Mouse (Mus musculus): ENCODE results near the gene Wnt3a. TPM values are rescaled to one million over a fixed set of nuclear protein-coding genes. Genes with fewer than 3 reads are reported as not detected.
"Not testable (repeated sequence)": the region's sequence is repeated elsewhere in the genome, so short reads cannot be mapped to it uniquely, and the experiment has no call there.

Wnt3a gene
- polyA plus RNA-seq, 1 experiment from 2014 or later: 2.2 TPM

GRCm38 (mm10) chr11:59225167-59225566, 65.4 kb downstream of the Wnt3a start:
- H3K27me3 ChIP-seq: no peaks in the 10 kb centered on the region
- H3K27ac ChIP-seq (replicated peaks): no peak overlapping the region
- no peak overlapping the region for H3K4me2 ChIP-seq (replicated peaks)
- H3K36me3 ChIP-seq: 0 out of 2 replicates have a peak, but pooled peaks cover 5% of the 10 kb centered on the region
- peaks cover 63% of the 10 kb centered on the region for H3K4me1 ChIP-seq
- WGBS: 88% methylated on average over 2 of the region's 2 CpGs
- no peak for ATAC-seq (replicated peaks)
- 0 out of 2 replicates have a peak overlapping the region, but pooled peaks have one; percentile 4 for H3K9ac ChIP-seq (replicated peaks)
- H3K4me3 ChIP-seq: no peak overlapping the region
- no peaks in the 10 kb centered on the region for H3K9me3 ChIP-seq

GRCm38 (mm10) chr11:59224470-59224869, 66.1 kb downstream of the Wnt3a start:
- no peaks in the 10 kb centered on the region for H3K9me3 ChIP-seq
- H3K4me1 ChIP-seq: peaks cover 63% of the 10 kb centered on the region

GRCm38 (mm10) chr11:59224025-59224424, 66.5 kb downstream of the Wnt3a start:
- no peaks in the 10 kb centered on the region for H3K9me3 ChIP-seq
- no peak for ATAC-seq (replicated peaks)
- 0 out of 2 replicates have a peak, but pooled peaks cover 5% of the 10 kb centered on the region for H3K36me3 ChIP-seq
- no peak overlapping the region for H3K27ac ChIP-seq (replicated peaks)
- peaks cover 63% of the 10 kb centered on the region for H3K4me1 ChIP-seq
- no peak overlapping the region for H3K9ac ChIP-seq (replicated peaks)
- H3K4me3 ChIP-seq: no peak overlapping the region
- H3K27me3 ChIP-seq: no peaks in the 10 kb centered on the region
- 98% methylated on average over 3 of the region's 3 CpGs for WGBS
- no peak overlapping the region for H3K4me2 ChIP-seq (replicated peaks)

More at GRCm38 (mm10) chr11:59224470-59224869, 66.1 kb downstream of the Wnt3a start:
- ATAC-seq (replicated peaks): no peak
- Histone ChIP-seq H3K4me3 (no peak overlapping the region), H3K9ac (replicated peaks) (no peak overlapping the region), H3K27me3 (no peaks in the 10 kb centered on the region), H3K4me2 (replicated peaks) (no peak overlapping the region), H3K36me3 (0 out of 2 replicates have a peak, but pooled peaks cover 5% of the 10 kb centered on the region), H3K27ac (replicated peaks) (no peak overlapping the region)
- WGBS: 72% methylated on average over 2 of the region's 2 CpGs

- Histone ChIP-seq H3K27ac (replicated peaks) (no peak overlapping the region), H3K36me3 (0 out of 2 replicates have a peak, but pooled peaks cover 5% of the 10 kb centered on the region), H3K4me2 (replicated peaks) (no peak overlapping the region), H3K4me1 (peaks cover 62% of the 10 kb centered on the region), H3K9ac (replicated peaks) (no peak overlapping the region), H3K4me3 (no peak overlapping the region), H3K27me3 (no peaks in the 10 kb centered on the region), H3K9me3 (no peaks in the 10 kb centered on the region)
- WGBS: 91% methylated on average over 4 of the region's 4 CpGs
- ATAC-seq (replicated peaks): no peak
These were observed 68.2 kb downstream of the Wnt3a start for GRCm38 (mm10) chr11:59222306-59222705.

- Histone ChIP-seq H3K4me1 (peaks cover 56% of the 10 kb centered on the region), H3K4me2 (replicated peaks) (no peak overlapping the region), H3K4me3 (no peak overlapping the region), H3K9ac (replicated peaks) (no peak overlapping the region), H3K27ac (replicated peaks) (no peak overlapping the region), H3K9me3 (no peaks in the 10 kb centered on the region), H3K36me3 (0 out of 2 replicates have a peak, but pooled peaks cover 5% of the 10 kb centered on the region), H3K27me3 (no peaks in the 10 kb centered on the region)
- no peak for ATAC-seq (replicated peaks)
These were observed 68.9 kb downstream of the Wnt3a start for GRCm38 (mm10) chr11:59221604-59222003.

GRCm38 (mm10) chr11:59219064-59219463, 71.5 kb downstream of the Wnt3a start:
- Histone ChIP-seq H3K9me3 (no peaks in the 10 kb centered on the region), H3K4me3 (no peak overlapping the region), H3K36me3 (0 out of 2 replicates have a peak, but pooled peaks cover 5% of the 10 kb centered on the region), H3K27ac (replicated peaks) (no peak overlapping the region), H3K4me1 (peaks cover 33% of the 10 kb centered on the region), H3K27me3 (no peaks in the 10 kb centered on the region), H3K9ac (replicated peaks) (no peak overlapping the region), H3K4me2 (replicated peaks) (no peak overlapping the region)
- no peak for ATAC-seq (replicated peaks)

GRCm38 (mm10) chr11:59218389-59218998, 72.1 kb downstream of the Wnt3a start:
- no peak for ATAC-seq (replicated peaks)
- Histone ChIP-seq H3K4me1 (peaks cover 28% of the 10 kb centered on the region), H3K4me2 (replicated peaks) (no peak overlapping the region), H3K9ac (replicated peaks) (no peak overlapping the region), H3K4me3 (no peak overlapping the region), H3K9me3 (no peaks in the 10 kb centered on the region), H3K36me3 (0 out of 2 replicates have a peak, but pooled peaks cover 4% of the 10 kb centered on the region), H3K27ac (replicated peaks) (no peak overlapping the region), H3K27me3 (no peaks in the 10 kb centered on the region)
- 90% methylated on average over 4 of the region's 4 CpGs for WGBS

GRCm38 (mm10) chr11:59216955-59217354, 73.6 kb downstream of the Wnt3a start:
- H3K36me3 ChIP-seq: peaks cover 8% of the 10 kb centered on the region; the same call in 1 of the 2 replicates
- WGBS: 62% methylated on average over 3 of the region's 3 CpGs
- peaks cover 16% of the 10 kb centered on the region for H3K4me1 ChIP-seq
- H3K27ac ChIP-seq (replicated peaks): peak overlapping the region; percentile 57
- H3K27me3 ChIP-seq: no peaks in the 10 kb centered on the region
- H3K9ac ChIP-seq (replicated peaks): no peak overlapping the region
- no peak overlapping the region for H3K4me3 ChIP-seq
- no peak for ATAC-seq (replicated peaks)
- H3K9me3 ChIP-seq: no peaks in the 10 kb centered on the region
- no peak overlapping the region for H3K4me2 ChIP-seq (replicated peaks)

- Histone ChIP-seq H3K4me3 (no peak overlapping the region), H3K36me3 (peaks cover 27% of the 10 kb centered on the region), H3K27me3 (no peaks in the 10 kb centered on the region), H3K9me3 (no peaks in the 10 kb centered on the region), H3K9ac (replicated peaks) (no peak overlapping the region), H3K4me1 (peaks cover 25% of the 10 kb centered on the region), H3K27ac (replicated peaks) (no peak overlapping the region), H3K4me2 (replicated peaks) (no peak overlapping the region)
- no peak for ATAC-seq (replicated peaks)
- WGBS: 92% methylated on average over 12 of the region's 12 CpGs
These were observed 77.6 kb downstream of the Wnt3a start for GRCm38 (mm10) chr11:59212892-59213494.

GRCm38 (mm10) chr11:59212320-59212719, 78.2 kb downstream of the Wnt3a start:
- H3K9ac ChIP-seq (replicated peaks); ATAC-seq (replicated peaks); H3K27ac ChIP-seq (replicated peaks); H3K4me2 ChIP-seq (replicated peaks); H3K9me3 ChIP-seq; H3K27me3 ChIP-seq; H3K4me3 ChIP-seq: not testable (repeated sequence)
- WGBS: 87% methylated on average over 12 of the region's 12 CpGs
- H3K4me1 ChIP-seq: peaks cover 27% of the 10 kb centered on the region
- peaks cover 27% of the 10 kb centered on the region for H3K36me3 ChIP-seq

- H3K9ac ChIP-seq (replicated peaks); H3K4me3 ChIP-seq; H3K4me2 ChIP-seq (replicated peaks); H3K27ac ChIP-seq (replicated peaks); H3K27me3 ChIP-seq; H3K9me3 ChIP-seq; ATAC-seq (replicated peaks): not testable (repeated sequence)
- WGBS: 90% methylated on average over 9 of the region's 9 CpGs
- peaks cover 27% of the 10 kb centered on the region for H3K4me1 ChIP-seq
- peaks cover 28% of the 10 kb centered on the region for H3K36me3 ChIP-seq
These were observed 79.0 kb downstream of the Wnt3a start for GRCm38 (mm10) chr11:59211561-59211960.

GRCm38 (mm10) chr11:59210020-59210419, 80.5 kb downstream of the Wnt3a start:
- H3K9ac ChIP-seq (replicated peaks): no peak overlapping the region
- H3K36me3 ChIP-seq: peaks cover 42% of the 10 kb centered on the region
- ATAC-seq (replicated peaks): no peak
- peaks cover 27% of the 10 kb centered on the region for H3K4me1 ChIP-seq
- no peaks in the 10 kb centered on the region for H3K9me3 ChIP-seq
- H3K27me3 ChIP-seq: no peaks in the 10 kb centered on the region
- no peak overlapping the region for H3K4me2 ChIP-seq (replicated peaks)
- 87% methylated on average over 4 of the region's 4 CpGs for WGBS
- H3K27ac ChIP-seq (replicated peaks): no peak overlapping the region
- H3K4me3 ChIP-seq: no peak overlapping the region
